Mouse (Mus musculus): ENCODE results near the gene Pappa. TPM values are rescaled to one million over a fixed set of nuclear protein-coding genes. Genes with fewer than 3 reads are reported as not detected.

Pappa gene
- total RNA-seq (2021): under 1 TPM; 0.23 to 0.48 TPM
- long read RNA-seq, experiment 1: 0 reads
- long read RNA-seq, experiment 2: 0 reads

DNA sequence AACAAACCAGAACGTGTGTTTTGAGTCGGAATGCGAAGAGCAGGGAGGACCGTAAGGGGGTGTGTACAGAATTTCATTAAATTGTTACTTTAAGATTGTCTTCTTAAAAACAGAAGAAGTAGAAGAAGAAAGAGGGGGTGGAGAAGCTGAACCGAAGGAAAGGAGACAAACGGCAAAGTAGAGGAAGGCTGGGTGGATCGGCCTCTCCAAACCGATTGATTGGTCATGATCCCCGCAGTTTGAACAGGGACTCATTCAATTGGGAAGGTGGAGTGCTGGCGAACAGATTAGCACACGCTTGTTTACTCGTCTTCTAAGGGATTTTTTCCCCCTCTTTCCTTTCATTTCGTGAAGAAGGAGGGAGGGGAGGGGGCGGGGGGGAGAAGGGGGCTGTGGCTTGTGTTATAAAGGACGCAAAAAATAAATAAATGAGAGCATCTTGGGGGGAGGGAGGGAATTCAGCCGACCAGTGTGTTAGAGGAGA is at the start of gene Pappa:
Gene Pappa (plus strand): TSS at position 434 of the 484 bp plus-strand sequence.
- no peak for DNase-seq (ENCODE audit: low spot score in 2 of 2)

DNA sequence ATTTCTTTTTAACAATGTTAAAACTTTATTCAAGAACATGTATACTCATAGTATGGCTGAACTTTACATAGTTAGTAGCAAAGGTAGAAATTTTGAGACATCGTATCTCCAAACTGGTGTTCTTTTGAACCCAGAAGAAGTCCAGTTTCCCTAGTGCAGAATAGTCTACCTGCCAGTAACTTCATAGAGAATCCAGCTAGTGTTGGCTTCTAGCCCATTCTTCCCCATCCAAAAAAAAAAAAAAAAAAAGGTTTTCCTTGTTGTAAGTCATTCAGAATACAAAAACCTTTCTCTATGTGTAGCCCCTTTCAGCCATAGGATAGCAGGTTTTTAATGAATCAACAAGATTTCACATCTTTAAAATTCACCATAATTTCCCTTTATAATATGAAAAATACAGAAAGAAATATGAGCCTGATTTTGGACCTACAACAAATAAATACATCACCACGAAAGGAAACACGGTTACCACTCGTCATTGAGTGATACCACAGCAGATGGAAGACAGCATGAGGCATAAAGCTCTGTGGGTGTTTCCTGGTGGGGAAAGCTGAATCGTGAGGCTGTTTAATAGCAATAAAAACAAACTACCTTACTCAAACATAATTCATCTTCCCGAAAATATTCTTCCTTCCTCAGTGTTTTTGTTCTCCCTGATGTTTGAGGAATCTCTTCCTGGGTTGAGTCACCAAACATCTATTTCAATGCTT is 45.9 kb upstream of the Pappa start:
- no peak for DNase-seq (ENCODE audit: low spot score in 2 of 2)

DNA sequence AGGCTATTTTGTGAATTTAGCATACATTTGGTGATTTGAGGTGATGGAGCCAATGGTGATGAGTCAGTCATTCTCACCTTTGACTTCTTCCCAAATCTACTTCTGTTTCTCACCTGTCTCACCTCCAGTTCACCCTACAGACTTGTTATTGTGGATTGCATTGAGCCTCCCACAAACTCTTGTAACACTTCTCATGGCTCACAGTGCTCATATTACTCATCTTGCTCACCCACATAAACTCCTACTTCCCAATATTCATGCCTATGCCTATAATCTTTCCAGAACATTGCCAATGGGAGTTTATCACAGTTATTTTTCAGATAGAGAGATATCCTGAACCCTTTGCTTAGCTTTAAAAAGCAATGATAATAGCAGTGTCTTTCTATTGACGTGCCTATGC is 37.1 kb upstream of the Pappa start:
- DNase-seq (ENCODE audit: low spot score in 2 of 2): no peak

DNA sequence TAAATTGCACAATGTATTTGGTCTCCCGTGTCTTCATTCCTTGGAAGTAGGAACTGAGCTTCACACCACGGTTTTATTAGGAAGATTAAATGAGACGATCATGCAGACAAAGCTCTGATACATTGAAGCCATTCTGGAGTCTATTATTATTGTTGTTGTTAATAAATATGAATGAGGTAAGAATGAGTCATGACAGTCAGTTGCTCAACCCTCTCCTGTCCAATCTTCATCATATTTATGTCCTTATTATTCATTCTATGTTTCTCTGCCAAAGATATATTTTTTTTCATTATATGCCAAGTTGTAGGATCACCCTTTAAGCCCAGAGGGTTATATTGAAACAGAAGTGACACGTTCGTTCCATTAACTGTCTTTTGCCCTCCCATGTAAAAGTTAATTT is 36.4 kb upstream of the Pappa start:
- no peak for DNase-seq (ENCODE audit: low spot score in 2 of 2)

DNA sequence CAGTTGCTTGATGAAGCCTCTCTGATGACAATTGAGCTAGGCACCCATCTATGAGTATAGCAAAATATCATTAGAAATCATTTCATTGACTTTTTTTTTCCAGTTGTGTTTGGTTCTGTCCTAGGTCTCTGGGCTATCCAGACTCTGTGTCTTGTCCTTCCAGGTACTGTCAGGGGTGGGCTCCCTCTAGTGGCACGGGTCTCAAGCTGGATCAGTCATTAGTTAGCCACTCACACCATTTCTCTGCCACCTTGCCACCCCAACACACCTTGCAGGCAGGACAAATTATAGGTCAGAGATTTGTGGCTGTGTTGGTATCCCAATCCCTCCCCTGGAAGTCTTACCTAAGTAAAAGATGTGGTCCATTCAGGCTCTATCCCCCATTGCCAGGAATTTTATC is 31.8 kb upstream of the Pappa start:
- no peak for DNase-seq (ENCODE audit: low spot score in 2 of 2)

DNA sequence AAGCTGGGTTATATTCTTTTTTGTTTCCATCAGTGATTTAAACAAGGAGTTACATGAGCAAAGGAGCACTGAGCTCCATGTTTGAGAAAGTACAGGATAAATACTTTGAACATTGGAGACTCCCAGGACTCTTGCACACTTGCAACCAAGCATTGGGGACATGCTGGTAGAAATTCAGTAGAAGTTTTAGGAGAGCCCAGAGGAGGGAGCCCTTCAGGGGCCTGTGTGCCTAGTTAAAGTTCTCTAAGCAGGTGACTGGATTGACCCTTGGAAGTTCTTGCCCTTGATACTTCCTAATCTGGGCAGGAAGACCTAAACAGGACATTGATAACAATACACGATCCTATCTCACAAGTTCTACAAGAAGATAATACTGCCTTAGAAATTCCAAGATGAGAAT is 3.6 kb upstream of the Pappa start:
- no peak for DNase-seq (ENCODE audit: low spot score in 2 of 2)

DNA sequence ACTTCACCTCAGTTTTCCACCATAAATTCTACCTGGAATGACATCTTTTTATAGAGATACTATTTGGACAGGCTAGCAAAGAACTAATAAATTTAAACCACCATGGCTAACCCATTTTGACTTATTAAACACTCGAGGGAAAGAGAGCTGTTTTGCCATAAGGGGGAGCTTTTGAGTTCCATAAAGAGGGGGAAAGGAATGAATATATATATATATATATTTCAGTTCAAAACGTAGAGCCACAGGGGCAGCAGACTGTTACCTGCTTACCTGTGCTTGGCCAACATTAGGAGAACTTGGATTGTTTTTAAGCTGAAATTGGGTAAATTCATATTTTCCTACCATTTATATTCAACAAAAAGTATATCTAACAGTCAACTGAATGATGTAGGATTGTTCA is 1.1 kb upstream of the Pappa start:
- no peak for DNase-seq (ENCODE audit: low spot score in 2 of 2)

DNA sequence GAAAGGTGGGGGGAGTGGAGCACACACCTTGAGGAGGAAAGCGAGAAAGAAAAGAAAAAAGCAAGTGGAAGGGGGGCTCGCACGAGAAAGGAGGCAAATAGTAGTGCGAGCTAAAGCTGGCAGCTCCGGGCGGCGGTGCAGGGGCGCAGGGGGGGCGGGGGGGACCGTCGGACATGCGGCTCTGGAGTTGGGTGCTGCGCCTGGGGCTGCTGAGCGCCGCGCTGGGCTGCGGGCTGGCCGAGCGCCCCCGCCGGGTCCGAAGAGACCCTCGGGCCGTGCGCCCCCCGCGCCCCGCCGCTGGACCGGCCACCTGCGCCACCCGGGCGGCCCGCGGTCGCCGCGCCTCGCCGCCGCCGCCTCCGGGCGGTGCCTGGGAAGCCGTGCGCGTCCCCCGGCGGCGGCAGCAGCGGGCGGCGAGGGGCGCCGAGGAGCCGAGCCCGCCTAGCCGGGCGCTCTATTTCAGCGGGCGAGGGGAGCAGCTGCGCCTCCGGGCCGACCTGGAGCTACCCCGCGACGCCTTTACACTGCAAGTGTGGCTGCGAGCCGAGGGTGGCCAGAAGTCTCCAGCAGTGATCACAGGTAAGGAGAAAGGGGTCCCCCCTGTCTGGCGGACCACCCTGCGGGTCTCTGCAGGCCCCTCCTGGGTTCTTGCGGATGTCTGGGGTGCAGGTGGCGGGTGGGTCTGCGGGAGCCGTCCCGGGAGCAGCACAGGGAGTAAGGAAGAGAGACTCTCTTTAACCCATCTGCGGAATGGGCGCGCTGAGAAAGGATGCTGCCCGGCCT is 586 bp downstream of the Pappa start:
- peak in 1 of 2 experiments; percentile 6 for DNase-seq (ENCODE audit: low spot score in 2 of 2)

DNA sequence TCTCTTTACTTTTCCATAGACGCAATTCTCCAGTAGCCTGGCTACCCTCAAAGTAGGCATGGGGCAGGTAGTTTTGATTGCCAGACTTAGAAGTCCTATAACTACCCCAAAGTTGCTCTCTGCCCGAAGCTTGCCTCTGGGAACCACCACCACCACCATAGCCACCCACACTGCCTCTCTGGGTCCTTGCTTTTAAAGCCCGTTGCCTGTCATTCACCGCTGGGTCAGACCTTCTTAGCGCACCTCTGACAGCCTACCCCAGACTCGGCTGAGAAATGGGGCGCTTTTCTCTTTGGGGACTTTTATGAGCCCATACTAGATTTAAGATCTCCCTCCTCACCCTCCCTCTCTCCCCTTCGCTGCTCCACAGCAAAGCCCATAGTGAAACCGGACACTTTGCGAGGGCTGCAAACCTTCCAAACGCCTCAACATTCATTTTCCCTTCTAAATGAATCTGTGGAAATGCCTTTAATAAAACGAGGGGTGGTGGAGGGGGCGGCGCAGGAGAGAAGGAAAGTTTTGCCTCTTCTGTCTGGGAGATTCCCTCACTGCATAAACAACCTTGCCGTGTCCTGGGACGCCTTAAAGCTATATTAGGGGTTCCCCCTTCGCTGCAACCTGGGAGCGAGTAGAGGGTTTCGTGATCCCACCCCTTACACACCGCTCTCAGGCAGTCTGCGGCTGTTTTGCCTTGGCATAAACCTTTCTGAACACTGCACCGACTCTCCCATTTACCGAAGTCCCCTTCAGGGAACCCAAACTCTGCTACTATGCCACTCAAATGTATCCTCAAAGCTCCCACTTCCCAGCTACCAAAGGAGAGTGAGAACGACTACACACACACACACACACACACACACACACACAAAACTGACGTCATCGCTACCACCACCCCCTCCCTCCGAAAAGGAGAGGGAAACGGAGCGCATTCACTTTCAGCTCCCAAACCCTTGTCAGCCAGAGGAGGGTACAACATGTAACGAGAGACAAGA is 1.7 kb downstream of the Pappa start:
- peak in 1 of 2 experiments; percentile 18 for DNase-seq (ENCODE audit: low spot score in 2 of 2)

DNA sequence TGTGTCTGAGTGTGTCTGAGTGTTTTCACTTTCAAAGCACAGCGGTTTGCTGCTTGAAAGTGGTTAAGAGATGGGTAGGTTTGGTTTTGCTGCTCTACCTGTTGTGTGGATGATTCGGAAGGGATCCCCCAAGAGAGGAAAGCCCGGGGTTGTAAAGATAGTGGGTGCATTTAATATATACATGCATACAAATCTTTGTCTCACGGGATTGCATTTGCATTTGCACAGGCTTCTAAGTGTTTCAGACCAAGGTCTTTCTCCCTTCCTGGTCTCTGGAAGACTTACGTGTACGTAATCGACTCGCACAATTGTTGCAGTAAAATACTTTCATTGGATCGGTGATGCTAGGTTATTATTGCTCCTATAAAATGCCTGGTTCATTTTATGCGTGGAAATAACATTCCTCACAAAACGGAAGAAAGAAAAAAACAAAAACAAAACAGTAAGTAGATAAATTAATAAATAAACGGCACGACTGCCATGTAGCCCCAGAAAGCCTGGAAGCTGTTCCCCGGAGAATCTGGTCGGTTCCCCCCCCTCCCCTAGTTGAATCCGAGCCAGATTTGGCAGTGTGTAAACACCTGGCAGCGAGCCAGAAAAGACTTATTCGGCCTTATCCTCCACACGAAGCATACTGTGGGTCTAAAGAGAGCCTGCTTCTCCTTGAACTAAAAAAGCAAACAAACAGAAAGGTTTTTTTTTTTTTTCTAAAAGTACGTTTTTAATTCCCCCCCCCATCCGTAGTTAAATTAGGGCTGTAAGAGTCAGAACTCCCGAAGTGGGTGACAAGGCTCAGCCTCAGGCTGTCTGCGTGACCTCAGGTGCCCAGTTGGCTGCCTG is 2.7 kb downstream of the Pappa start:
- peak in 1 of 2 experiments; percentile 14 for DNase-seq (ENCODE audit: low spot score in 2 of 2)

DNA sequence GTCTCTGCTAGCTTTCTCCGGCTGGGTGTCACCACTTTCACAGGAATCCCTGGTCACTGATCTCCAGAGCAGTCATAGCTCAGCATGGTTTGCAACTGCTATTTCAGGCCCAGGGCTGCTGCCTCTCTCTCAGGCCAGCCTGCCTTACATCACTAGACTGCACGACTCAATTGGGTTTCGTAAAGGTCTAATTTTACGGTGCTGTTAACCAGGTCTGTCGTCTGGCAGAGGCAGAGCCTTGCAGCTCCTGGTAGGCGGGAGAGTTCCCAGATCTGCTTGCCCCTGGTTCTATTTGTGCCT is 3.3 kb downstream of the Pappa start:
- no peak for DNase-seq (ENCODE audit: low spot score in 2 of 2)

DNA sequence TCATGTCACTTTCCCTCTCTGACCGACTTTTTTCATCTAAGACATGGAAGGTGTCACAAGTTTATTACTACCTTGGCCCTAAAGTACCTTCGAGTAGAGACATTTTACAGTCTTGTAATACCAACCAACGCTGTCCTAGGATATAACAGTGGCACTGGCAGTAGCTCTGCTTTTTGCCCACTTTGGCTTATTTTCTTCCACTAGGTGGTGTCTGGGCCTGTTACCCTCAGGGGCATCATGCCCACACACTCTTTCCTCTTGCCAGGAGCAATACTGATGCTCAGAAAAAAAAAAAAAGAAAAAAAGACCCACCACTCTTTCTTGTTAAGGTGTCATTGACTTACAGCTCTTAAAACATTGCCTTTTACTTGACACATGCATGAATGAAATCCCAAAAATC is 8.7 kb downstream of the Pappa start:
- DNase-seq (ENCODE audit: low spot score in 2 of 2): no peak

DNA sequence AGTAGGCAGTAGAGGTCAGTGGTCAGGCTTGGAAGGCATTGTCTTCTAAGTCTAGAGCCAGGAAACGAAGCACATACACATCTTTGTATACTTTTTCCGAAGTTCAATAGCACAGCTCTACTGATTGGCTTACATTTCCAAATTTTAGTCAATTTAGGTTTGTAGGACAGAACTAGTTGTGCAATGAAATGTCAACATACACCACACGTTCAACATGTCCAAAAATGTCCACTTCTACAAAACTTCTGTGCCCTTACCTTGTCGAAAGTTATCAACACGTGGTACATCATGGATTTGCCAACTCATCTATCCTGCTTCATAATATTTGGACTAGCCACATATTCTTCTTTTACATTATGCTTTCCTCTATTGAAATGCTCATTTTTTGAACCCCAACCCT is 10.4 kb downstream of the Pappa start:
- DNase-seq (ENCODE audit: low spot score in 2 of 2): no peak

DNA sequence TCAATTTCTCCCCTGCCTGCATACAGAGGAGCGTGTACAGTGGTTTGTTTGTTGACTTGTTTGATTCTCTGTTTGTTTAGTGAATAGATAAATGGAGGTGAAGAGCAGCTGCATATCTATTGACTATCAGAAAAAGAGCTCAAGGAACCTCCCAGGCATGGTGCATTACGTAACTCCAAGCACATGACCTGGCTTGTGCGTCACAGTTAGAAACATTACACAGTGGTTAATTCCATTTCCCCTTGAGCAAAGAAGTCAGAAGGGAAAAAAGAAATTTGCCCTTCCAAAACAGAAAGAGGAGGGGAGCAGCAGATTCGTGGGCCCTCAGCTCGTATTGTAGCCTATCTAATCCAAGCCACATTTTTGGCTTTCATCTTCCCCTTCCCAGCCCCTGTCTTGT is 11.1 kb downstream of the Pappa start:
- no peak for DNase-seq (ENCODE audit: low spot score in 2 of 2)

DNA sequence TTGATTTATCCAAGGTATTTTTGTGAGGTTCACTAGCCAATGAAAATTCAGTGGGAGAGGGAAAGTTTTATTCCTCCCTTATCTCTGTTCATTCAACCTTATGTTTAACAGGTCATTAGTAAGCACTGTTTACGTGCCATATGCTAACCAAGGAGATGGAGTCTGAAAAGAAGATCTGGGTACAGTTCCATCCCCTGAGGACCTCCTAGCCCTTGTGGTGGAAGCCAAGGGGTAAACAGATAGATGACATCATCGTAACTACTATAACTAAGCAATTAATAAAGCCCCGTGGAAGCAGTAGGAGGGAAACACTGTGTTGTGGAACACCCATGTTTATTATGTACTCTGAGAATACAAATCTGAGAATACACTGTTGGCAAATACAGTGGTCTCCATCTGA is 12.6 kb downstream of the Pappa start:
- no peak for DNase-seq (ENCODE audit: low spot score in 2 of 2)

DNA sequence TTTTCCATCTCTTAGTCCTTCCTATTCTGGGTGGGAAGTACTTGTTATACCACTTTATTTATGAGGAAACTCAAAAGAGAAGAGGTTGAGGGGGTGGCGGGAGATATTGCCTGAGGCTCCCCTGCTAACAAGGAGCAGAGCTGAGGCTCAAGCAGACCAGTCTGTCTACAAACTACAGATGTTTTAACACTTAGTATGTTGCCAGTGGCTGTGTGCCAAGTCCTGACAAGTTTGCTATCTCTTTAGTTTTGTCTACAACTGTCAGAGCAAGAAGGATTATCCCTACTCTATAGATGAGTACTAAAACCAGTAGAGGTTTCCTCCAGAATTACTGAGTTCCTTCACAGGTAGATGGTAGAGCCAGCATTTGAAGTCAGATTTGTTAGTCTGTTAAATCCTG is 23.0 kb downstream of the Pappa start:
- DNase-seq (ENCODE audit: low spot score in 2 of 2): no peak

DNA sequence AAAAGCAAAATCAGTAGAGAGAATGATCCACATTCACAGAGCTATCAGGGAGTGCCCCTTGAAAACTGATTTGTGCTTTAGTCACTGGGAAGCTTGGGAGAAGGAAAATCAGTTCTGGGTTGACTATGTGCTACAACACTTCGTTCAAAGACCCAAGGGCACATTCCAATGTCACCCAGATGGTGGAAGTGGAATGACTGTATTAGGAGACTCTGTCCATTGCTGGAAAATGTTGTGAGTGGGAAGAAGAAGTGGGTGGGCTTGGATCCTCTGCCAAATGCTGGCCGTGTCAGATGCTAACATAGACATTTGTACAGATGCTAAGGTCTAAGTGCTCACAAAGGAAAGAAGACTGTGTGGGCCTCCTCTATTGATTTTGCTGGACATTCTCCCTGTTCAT is 29.6 kb downstream of the Pappa start:
- no peak for DNase-seq (ENCODE audit: low spot score in 2 of 2)

DNA sequence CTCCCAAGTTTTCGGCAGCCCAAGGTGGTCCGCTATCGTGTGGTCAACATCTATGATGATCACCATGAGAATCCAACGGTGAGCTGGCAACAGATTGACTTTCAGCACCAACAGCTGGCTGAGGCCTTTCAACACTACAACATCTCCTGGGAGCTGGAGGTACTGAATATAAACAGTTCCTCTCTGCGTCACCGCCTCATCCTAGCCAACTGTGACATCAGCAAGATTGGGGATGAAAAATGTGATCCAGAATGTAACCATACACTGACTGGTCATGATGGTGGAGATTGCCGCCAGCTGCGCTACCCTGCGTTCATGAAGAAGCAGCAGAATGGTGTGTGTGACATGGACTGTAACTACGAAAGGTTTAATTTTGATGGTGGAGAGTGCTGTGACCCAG is 32.3 kb downstream of the Pappa start:
- no peak for DNase-seq (ENCODE audit: low spot score in 2 of 2)

DNA sequence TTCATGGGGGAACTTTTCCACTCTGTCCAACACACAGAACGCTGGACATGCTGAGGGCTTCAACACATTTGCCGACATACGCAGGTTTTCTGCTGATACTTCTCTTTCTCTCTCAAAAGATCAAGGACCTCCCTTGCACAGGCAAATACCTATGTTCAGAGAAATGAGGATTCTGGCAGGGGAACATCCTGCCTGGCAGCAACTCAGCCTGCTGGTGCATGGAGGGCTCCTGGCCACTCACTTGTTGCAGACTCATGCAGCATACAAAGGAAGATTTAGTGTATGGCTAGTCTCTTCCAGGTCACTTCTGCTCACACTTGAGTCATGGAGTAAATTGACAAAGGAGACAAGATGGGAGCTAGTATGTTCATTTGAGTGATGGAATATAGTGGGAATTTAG is 34.7 kb downstream of the Pappa start:
- DNase-seq (ENCODE audit: low spot score in 2 of 2): no peak

DNA sequence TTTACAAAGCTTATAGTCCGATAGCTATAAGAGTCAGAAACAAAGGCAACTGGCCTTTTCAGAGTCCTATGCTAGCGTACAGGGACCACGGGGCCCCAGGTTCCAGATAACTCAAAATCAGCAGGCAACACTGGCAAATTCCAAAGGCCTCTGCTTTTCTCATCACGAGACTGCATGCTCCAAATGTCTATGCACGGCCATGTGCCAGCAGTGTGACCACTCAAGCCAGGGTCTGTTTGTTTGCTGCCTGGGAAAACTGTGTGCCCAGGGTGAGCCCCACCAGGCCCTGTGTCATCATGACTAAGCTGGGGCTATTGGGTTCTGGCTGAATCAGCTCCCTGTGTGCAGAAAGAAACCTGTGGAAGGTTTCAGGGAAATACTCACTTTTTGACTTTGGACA is 35.5 kb downstream of the Pappa start:
- no peak for DNase-seq (ENCODE audit: low spot score in 2 of 2)

DNA sequence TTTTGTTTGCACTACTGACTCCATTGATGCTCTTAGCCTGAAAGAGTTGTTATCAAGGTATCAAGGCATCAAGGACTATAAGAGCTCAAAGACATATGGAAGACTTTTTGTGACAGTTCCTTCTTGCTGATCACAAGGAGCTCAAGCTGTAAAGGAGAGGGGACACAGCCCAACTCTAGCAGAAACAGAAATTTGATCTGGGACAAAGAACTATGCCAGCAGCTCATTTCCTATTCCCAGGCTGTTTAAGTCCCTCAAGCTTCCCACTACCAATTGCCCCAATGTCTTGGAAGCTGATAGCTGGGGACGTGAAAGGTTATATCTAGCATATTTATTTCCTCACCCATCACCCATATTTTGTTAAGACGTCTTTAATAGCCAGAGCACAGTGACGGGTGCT is 39.7 kb downstream of the Pappa start:
- no peak for DNase-seq (ENCODE audit: low spot score in 2 of 2)
